Mouse (Mus musculus) forebrain, postnatal 0 days (tissue): ENCODE measurements at regions not wholly inside any gene's neighbourhood (a gene's known extent, or its start where the extent isn't known, plus 50 kb on each side); places are given as distances from the start of the nearest gene placed in this dataset.
A peak's percentile ranks its signal among the peaks of the same experiment; 100 is the strongest.

ENCODE experiments used
- ATAC-seq: fragments of 200-750 bp; cut with Nextera tagmentation; 2 replicates; pipeline ENCODE4 v1.8.0; 2017; ENCODE audit warnings: mild to moderate bottlenecking, moderate library complexity
- DNase-seq: peaks from one replicate; pipeline ENCODE4 v3.0.0-alpha.2; 2015
- H3K27ac ChIP-seq: fragments of 300-500 bp; sonication (generic); 2 replicates; pipeline ENCODE4 v1.5.1; 2014; ENCODE audit warnings: low read depth, mild to moderate bottlenecking, antibody characterized with exemption, low read length, moderate library complexity, mixed read lengths
- H3K27me3 ChIP-seq: fragments of 300-500 bp; sonication (generic); 2 replicates; pipeline ENCODE4 v1.6.1; 2014; ENCODE audit warnings: mild to moderate bottlenecking, low read length, mixed read lengths; ENCODE audit not compliant: insufficient read depth
- H3K36me3 ChIP-seq: fragments of 300-500 bp; sonication (generic); 2 replicates; pipeline ENCODE4 v1.6.1; 2014; ENCODE audit warnings: mild to moderate bottlenecking, moderate library complexity; ENCODE audit not compliant: insufficient read depth
- H3K4me1 ChIP-seq: fragments of 300-500 bp; sonication (generic); 2 replicates; pipeline ENCODE4 v1.6.1; 2014; ENCODE audit warnings: antibody characterized with exemption; ENCODE audit not compliant: insufficient read depth
- H3K4me2 ChIP-seq: fragments of 300-500 bp; sonication (generic); 2 replicates; pipeline ENCODE4 v1.6.1; 2014; ENCODE audit warnings: low read depth, mild to moderate bottlenecking, moderate library complexity
- H3K4me3 ChIP-seq: fragments of 300-500 bp; sonication (generic); 2 replicates; pipeline ENCODE4 v1.5.1; 2014; ENCODE audit warnings: low read depth, low read length, mixed read lengths
- H3K9ac ChIP-seq: fragments of 300-500 bp; sonication (generic); 2 replicates; pipeline ENCODE4 v1.6.1; 2014; ENCODE audit warnings: mild to moderate bottlenecking
- H3K9me3 ChIP-seq: fragments of 300-500 bp; sonication (generic); 2 replicates; pipeline ENCODE4 v1.6.1; 2016; ENCODE audit warnings: low read length
- CTCF ChIP-seq: sonication (generic); IDR thresholded peaks from 2 replicates; pipeline ENCODE4 v1.5.1; 2016; ENCODE audit warnings: antibody characterized with exemption, control low read depth, low read depth
- WGBS: fragments of 180-500 bp; shearing (Covaris S2); extraction: QIAGEN DNeasy Blood & Tissue Kit; methylation state at CpG from one replicate; pipeline ENCODE4 v1.1.7; 2014; 5-methylcytosine and 5-hydroxymethylcytosine counted together

GRCm38 (mm10) chr4:50291397-50291945 is 445.9 kb upstream of the Grin3a start:
- H3K27ac ChIP-seq: no peak overlapping the region

DNA sequence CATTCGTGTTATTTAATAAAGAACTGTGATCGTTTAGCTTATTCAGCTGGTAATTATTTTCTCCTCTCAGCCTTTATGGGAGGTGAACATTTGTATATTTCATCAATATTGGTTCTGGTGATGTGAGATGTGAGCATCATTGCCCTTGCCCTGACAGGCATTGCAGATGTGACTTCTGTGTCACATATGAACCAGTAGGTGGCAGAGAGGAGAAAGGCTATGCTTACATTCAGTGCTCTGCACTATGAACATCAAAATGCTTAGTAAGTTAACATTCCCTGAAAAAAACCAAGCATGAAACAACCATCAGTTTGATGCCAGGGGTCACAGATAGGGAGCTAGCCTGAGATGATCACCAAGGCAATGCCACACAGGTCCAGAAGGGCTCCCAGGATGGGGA is 441.1 kb upstream of the Grin3a start:
- WGBS: 79% methylated on average over 2 of the region's 2 CpGs
- Histone ChIP-seq H3K4me3 (no peak overlapping the region), H3K4me2 (no peak overlapping the region), H3K36me3 (no peaks in the 10 kb centered on the region), H3K9me3 (no peaks in the 10 kb centered on the region), H3K9ac (no peak overlapping the region), H3K27ac (no peak overlapping the region), H3K27me3 (no peaks in the 10 kb centered on the region), H3K4me1 (no peaks in the 10 kb centered on the region)
- ATAC-seq: no peak
- DNase-seq: no peak
- peak; percentile 57 for TF ChIP-seq CTCF

More at GRCm38 (mm10) chr4:50291397-50291945, 445.9 kb upstream of the Grin3a start:
- Histone ChIP-seq H3K9ac (no peak overlapping the region), H3K27me3 (no peaks in the 10 kb centered on the region), H3K4me1 (no peaks in the 10 kb centered on the region), H3K4me3 (no peak overlapping the region), H3K9me3 (no peaks in the 10 kb centered on the region), H3K36me3 (no peaks in the 10 kb centered on the region), H3K4me2 (no peak overlapping the region)
- peak; percentile 90 for ATAC-seq
- WGBS: 50% methylated on average over 3 of the region's 3 CpGs
- peak; percentile 36 for DNase-seq
- no peak for TF ChIP-seq CTCF

DNA sequence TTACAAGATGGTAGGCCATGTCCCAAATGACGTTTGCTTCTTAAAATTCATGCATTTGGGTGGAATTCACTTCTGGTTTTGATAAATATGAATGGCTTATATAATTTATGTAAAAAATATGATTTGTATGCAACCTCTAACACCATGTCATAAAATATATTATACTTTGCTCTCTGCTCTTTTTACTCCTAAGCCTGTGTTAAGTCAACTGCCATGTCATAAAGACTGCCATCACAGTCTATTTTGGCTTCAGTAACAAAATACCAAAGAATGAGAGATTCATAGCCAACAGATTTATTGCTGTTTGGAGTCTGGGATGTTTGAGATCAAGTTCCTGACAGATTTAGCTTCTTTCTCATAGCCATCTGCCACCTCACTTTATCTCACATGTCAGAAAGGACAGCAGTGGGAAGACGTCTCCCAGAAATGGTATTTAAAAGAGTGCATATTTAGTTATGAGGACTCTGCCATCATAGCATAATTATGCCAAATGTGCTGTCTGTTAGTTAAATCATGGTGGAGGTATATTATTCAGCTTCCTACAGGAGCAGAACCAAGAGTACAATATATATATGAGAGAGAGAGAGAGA is 413.6 kb upstream of the Grin3a start:
- Histone ChIP-seq H3K4me2 (no peak overlapping the region), H3K36me3 (no peaks in the 10 kb centered on the region), H3K27me3 (no peaks in the 10 kb centered on the region), H3K4me3 (no peak overlapping the region), H3K27ac (no peak overlapping the region), H3K9ac (no peak overlapping the region), H3K4me1 (no peaks in the 10 kb centered on the region), H3K9me3 (no peaks in the 10 kb centered on the region)
- no peak for TF ChIP-seq CTCF
- DNase-seq (peak; percentile 49), ATAC-seq (peak; percentile 91)
- WGBS: 55% methylated on average over 2 of the region's 2 CpGs

DNA sequence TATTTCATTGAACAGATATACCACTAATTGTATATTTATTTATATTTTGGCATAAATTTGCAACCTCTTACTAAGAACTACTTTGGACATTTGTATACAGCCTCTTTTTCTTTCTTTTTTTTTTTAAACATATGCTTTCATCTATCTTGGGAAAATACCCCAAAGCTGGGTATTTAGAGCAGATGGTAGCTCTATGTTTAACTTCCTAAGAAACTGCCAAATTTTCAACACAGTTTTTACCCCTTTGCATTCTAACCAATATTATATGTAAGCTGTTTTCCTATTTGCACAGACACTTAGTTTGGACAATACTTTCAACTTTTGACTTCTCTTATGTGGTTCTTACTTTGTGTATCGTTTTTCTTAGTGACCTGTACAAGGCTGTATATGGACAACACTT is 396.5 kb upstream of the Grin3a start:
- ATAC-seq: no peak
- no peaks in the 10 kb centered on the region for H3K4me1 ChIP-seq
- H3K27me3 ChIP-seq: no peaks in the 10 kb centered on the region
- TF ChIP-seq CTCF: no peak
- WGBS: 62% methylated on average over 1 of the region's 1 CpGs
- no peak overlapping the region for H3K4me2 ChIP-seq
- H3K36me3 ChIP-seq: no peaks in the 10 kb centered on the region
- H3K9ac ChIP-seq: no peak overlapping the region
- H3K27ac ChIP-seq: no peak overlapping the region
- no peak for DNase-seq
- H3K4me3 ChIP-seq: no peak overlapping the region
- no peaks in the 10 kb centered on the region for H3K9me3 ChIP-seq

DNA sequence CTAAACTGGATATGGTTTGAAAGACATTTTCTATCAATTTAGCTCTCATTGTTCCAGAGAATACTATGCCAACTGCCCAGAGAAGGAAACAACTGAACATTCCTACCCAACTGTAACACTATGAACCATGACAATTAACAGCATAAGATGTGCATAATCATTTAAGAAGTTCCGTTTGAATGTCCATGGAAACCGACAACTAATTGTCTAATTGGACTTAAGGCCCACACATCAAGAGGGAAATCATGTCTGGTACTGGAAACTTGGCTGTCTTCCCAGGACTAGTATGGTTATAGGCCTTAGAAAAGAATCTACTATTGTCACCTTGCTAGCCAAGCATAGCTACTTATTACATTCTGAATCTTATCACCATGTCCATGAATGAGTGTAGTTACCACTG is 395.4 kb upstream of the Grin3a start:
- no peak overlapping the region for H3K27ac ChIP-seq
- ATAC-seq (no peak), DNase-seq (no peak)
- no peak overlapping the region for H3K4me3 ChIP-seq
- no peaks in the 10 kb centered on the region for H3K4me1 ChIP-seq
- no peaks in the 10 kb centered on the region for H3K36me3 ChIP-seq
- no peaks in the 10 kb centered on the region for H3K9me3 ChIP-seq
- H3K9ac ChIP-seq: no peak overlapping the region
- H3K27me3 ChIP-seq: no peaks in the 10 kb centered on the region
- WGBS: 45% methylated on average over 2 of the region's 2 CpGs
- no peak overlapping the region for H3K4me2 ChIP-seq
- no peak for TF ChIP-seq CTCF

GRCm38 (mm10) chr4:50239386-50239785 is 393.8 kb upstream of the Grin3a start:
- H3K9ac ChIP-seq: no peak overlapping the region
- ATAC-seq: no peak
- 99% methylated on average over 2 of the region's 2 CpGs for WGBS
- DNase-seq: no peak
- no peaks in the 10 kb centered on the region for H3K9me3 ChIP-seq
- TF ChIP-seq CTCF: no peak
- H3K4me3 ChIP-seq: no peak overlapping the region
- H3K27ac ChIP-seq: no peak overlapping the region
- no peaks in the 10 kb centered on the region for H3K36me3 ChIP-seq
- H3K4me1 ChIP-seq: no peaks in the 10 kb centered on the region
- H3K4me2 ChIP-seq: no peak overlapping the region
- no peaks in the 10 kb centered on the region for H3K27me3 ChIP-seq

DNA sequence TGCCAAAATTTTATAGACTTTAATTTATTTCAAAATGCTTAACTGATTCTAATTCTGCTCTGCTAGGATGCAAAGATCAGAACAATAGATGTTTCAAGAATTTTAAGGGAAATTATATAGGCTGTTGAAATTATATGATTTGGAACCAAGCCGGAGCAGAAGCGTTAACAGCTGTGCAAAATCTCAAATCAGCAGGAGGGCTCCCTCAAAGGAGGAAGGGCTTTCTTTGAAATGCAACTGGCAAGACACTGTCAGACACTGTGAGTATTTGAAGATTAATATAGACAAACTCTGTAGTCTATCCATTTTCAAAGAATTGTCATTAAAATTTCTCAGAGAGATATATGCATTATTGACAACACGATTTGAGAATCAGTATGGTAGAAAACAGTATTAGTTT is 389.9 kb upstream of the Grin3a start:
- H3K4me3 ChIP-seq: no peak overlapping the region
- H3K4me1 ChIP-seq: no peaks in the 10 kb centered on the region
- DNase-seq: no peak
- 58% methylated on average over 3 of the region's 3 CpGs for WGBS
- H3K9me3 ChIP-seq: no peaks in the 10 kb centered on the region
- H3K27me3 ChIP-seq: no peaks in the 10 kb centered on the region
- no peak for ATAC-seq
- H3K9ac ChIP-seq: no peak overlapping the region
- H3K27ac ChIP-seq: no peak overlapping the region
- no peak for TF ChIP-seq CTCF
- H3K36me3 ChIP-seq: no peaks in the 10 kb centered on the region
- no peak overlapping the region for H3K4me2 ChIP-seq
